21 mouse cellular contexts compared by ENCODE assay signal in the genomic region with DNA sequence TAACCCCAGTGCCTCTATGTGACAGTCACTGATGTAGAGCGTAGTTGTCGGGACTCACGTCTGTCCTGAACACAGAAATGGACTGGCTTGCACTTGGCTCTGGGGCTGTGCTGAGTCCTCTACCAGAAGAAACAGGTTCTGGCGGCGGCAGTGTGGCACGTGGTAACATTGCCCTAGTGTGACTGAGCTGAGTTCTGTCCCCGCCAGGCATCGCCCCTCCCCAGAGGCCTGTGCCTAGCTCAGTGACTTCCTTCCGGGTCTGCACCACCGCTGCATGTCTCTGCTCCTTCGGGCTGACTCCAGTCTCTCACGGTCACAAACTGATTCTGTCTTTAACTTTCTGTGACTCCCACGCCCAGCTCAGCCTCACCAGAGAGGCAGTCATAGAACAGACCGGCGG. TPM values are rescaled to one million over a fixed set of nuclear protein-coding genes. Genes with fewer than 3 reads are reported as not detected.
DNase-seq lines count a peak whose midpoint lies in the region; ATAC-seq lines count a peak whose summit lies in the region.
"Had no signal": no experiment of that assay in that cellular context is flagged by ENCODE, and none has a peak within 500 bp of the region (broad histone marks: within the 10 kb centered on the region; RNA-seq: fewer than 3 reads in every experiment).

No protein-coding gene starts in this region.

- no peak overlapping the region for H3K4me2 ChIP-seq in neural tube, embryonic 13.5 days
- H3K4me2 ChIP-seq: heart, embryonic 13.5 days; limb, embryonic 15.5 days; lung, embryonic 14.5 days had no signal

- H3K27ac ChIP-seq in neural tube, embryonic 13.5 days (replicated peaks): no peak overlapping the region
- H3K27ac ChIP-seq: heart, embryonic 13.5 days; left cerebral cortex, adult 2 months; limb, embryonic 15.5 days had no signal

- ATAC-seq in neural tube, embryonic 13.5 days (ENCODE audit: low read depth): no peak
- no peak for ATAC-seq in megakaryocyte, adult 5-6 weeks (ENCODE audit: poor library complexity, severe bottlenecking)
- ATAC-seq: forebrain, postnatal 0 days; Patski had no signal

- DNase-seq in neural tube, embryonic 10.5 days (ENCODE audit: extremely low spot score, low spot score): no peak
- peak; percentile 22 to 70 for DNase-seq in natural killer cell, adult 2 months (ENCODE audit: low spot score in 2 of 2)
- DNase-seq in thymus, adult 18-20 months: peak; percentile 59 to 70
- DNase-seq in adipocyte (ENCODE audit: low spot score): no peak
- DNase-seq in layer of hippocampus, postnatal 10 days (ENCODE audit: low spot score in 2 of 2): no peak
- DNase-seq: adrenal gland, adult 8-10 months; cerebellum, postnatal 14 days; forebrain, postnatal 0 days; gastrocnemius, postnatal 36 days; kidney, adult 18-20 months; kidney, postnatal 36 days; lung, embryonic 14.5 days; retina, postnatal 1 day had no signal

- H3K36me3 ChIP-seq in neural tube, embryonic 13.5 days: peaks cover 11% of the 10 kb centered on the region; the same call in 1 of the 2 replicates

- H3K27me3 ChIP-seq in neural tube, embryonic 13.5 days: no peaks in the 10 kb centered on the region
- H3K27me3 ChIP-seq: heart, embryonic 13.5 days; limb, embryonic 15.5 days; Patski had no signal

- peaks cover 30% of the 10 kb centered on the region for H3K4me1 ChIP-seq in neural tube, embryonic 13.5 days (replicated peaks)

- peak overlapping the region; percentile 12; the same call in 1 of the 2 replicates for H3K9ac ChIP-seq in neural tube, embryonic 13.5 days
- H3K9ac ChIP-seq: forebrain, postnatal 0 days; heart, embryonic 13.5 days; limb, embryonic 15.5 days; lung, embryonic 14.5 days had no signal

- WGBS in neural tube, embryonic 13.5 days: 89% methylated on average over 15 of the region's 15 CpGs

- no peaks in the 10 kb centered on the region for H3K9me3 ChIP-seq in neural tube, embryonic 13.5 days
- H3K9me3 ChIP-seq: heart, embryonic 13.5 days; limb, embryonic 15.5 days had no signal

- no peak overlapping the region for H3K4me3 ChIP-seq in neural tube, embryonic 13.5 days
- H3K4me3 ChIP-seq: heart, embryonic 13.5 days; left cerebral cortex, adult 2 months; limb, embryonic 15.5 days; myocyte had no signal

RNA-seq across cellular contexts. Expression of gene Ift27, which starts 3.2 kb away (rescaled TPM):
- polyA plus RNA-seq in neural tube, embryonic 13.5 days (2015; fragmentation: Nextera tagmentation; extraction: Ambion mirVana): 88.5 and 96.9 TPM in 2 replicates
- 24.1 and 24.9 TPM in 2 replicates for total RNA-seq in megakaryocyte, adult 5-6 weeks (2015)
- total RNA-seq in megakaryocyte, adult 5-6 weeks (2017): 6.5 and 10.8 TPM in 2 replicates
- total RNA-seq in layer of hippocampus, postnatal 10 days (2021): 10 to 100 TPM; 28.3 to 31.0 TPM

RNA-seq across cellular contexts. Expression of gene Pvalb, which starts 35.5 kb away (rescaled TPM):
- polyA plus RNA-seq in neural tube, embryonic 13.5 days (2015; fragmentation: Nextera tagmentation; extraction: Ambion mirVana): 2.5 and 4.1 TPM in 2 replicates
- total RNA-seq in megakaryocyte, adult 5-6 weeks (2015): not detected in 2 replicates
- not detected in 2 replicates for total RNA-seq in megakaryocyte, adult 5-6 weeks (2017)
- 1 to 10 TPM; 6.6 to 6.9 TPM for total RNA-seq in layer of hippocampus, postnatal 10 days (2021)
- total RNA-seq: adrenal gland, adult 8-10 months had no signal
- polyA plus RNA-seq: lung, embryonic 14.5 days; Patski; urinary bladder, adult 2 months had no signal

RNA-seq across cellular contexts. Expression of gene Cacng2, which starts 50.9 kb away (rescaled TPM):
- 9.4 and 10.6 TPM in 2 replicates for polyA plus RNA-seq in neural tube, embryonic 13.5 days (2015; fragmentation: Nextera tagmentation; extraction: Ambion mirVana)
- total RNA-seq in megakaryocyte, adult 5-6 weeks (2015): not detected in 2 replicates
- total RNA-seq in megakaryocyte, adult 5-6 weeks (2017): not detected in 2 replicates
- total RNA-seq in layer of hippocampus, postnatal 10 days (2021): 10 to 100 TPM; 36.4 to 40.3 TPM
- total RNA-seq: gastrocnemius, postnatal 36 days had no signal
- polyA plus RNA-seq: heart, embryonic 13.5 days; lung, embryonic 14.5 days; Patski; urinary bladder, adult 2 months had no signal

Comparison
In these comparisons a context has a peak if more than half of its experiments do, and no peak if none do; other contexts are left out.
1. DNase-seq: peak in natural killer cell, adult 2 months (2 of 2) and thymus, adult 18-20 months (2 of 2); none in neural tube, embryonic 10.5 days (single experiment), adipocyte (single experiment) and layer of hippocampus, postnatal 10 days (0 of 2).
2. RNA of gene Pvalb, which starts 35.5 kb away (total RNA-seq): 6.6 to 6.9 TPM in layer of hippocampus, postnatal 10 days; not detected in megakaryocyte, adult 5-6 weeks; every median in the first group is over 4 times any median in the second.
3. RNA of gene Cacng2, which starts 50.9 kb away (total RNA-seq): 36.4 to 40.3 TPM in layer of hippocampus, postnatal 10 days; not detected in megakaryocyte, adult 5-6 weeks; every median in the first group is over 10 times any median in the second.